Mouse (Mus musculus): ENCODE data around the gene Zfp57.

DNA sequence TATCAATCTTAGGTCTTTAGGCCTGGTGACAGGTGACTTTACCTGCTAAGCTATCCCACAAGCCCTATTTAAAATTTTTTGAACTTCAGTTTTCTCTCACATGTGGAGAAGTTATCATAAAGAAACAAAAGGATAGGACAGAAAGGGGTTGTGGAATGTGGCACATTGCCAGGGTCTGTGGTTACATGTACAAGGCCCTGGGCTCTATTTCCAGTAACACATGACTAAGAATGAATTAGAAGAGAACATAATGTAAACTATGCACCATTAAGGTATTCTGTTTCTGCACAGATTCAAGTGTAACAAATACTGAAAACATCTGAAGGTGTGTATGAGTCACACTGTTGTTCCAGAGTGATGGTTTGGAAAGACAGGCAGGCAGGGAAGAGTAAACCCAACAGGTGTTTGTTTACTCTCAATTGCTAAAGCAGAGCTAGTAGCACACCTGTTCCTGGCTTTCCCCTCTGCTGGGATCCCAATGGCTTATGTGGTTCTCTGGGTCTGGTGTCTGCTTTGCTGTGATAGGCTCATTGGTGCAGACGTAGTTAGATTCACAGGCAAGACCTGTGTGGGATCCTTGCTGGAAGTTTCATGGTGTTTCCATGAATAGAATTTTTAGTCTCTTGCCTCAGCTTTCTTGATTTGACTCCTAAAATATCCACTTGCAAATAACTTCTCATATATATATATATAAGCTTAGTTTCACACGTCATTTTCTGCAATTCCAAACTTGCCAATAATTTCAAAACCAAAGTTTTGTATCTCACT lies 38.3 kb downstream of the Zfp57 start:
- no peak for TF ChIP-seq EP300 (IDR thresholded peaks at IDR 0.05; ENCODE audit: low read depth)
- no peak for TF ChIP-seq CTCF (IDR thresholded peaks at IDR 0.05; ENCODE audit: low read depth)

Data from liver, postnatal 0 days (tissue).